Mouse (Mus musculus): ENCODE measurements around the gene Nova2.

DNA sequence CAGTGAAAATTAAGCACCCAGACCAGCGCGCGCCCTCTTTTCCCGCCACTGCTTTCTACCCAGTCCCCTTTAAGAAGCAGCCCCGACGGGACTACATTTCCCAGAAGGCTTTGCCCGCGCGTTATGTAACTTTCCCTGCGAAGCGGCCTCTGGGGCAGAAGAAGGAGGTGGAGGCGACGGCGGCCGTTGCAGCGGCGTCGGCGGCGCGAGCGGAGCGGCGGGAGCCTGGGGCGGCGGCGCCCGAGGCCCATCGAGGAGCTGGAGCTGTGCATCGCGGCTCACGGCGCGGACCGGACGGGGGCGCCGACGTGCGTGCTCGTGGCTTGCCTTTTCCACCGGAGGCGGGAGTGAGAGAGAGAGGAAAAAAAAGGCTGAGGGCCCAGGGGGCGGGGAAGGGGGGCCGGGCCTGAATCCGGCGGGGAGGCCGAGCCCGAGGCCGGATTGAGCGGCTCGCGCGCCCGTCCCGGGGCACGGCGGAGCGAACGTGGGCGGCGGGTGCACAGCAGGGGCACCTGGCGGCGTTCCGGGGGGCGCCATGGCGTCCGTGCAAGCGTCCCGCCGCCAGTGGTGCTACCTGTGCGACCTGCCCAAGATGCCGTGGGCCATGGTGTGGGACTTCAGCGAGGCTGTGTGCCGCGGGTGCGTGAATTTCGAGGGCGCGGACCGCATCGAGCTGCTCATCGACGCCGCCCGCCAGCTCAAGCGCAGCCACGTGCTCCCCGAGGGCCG is 78.4 kb downstream of the Nova2 start, which contains the start of gene Irf2bp1:
- TF ChIP-seq CTCF (IDR thresholded peaks at IDR 0.05; ENCODE audit: insufficient read depth, low read depth, low read length) (no peak), POLR2A (IDR thresholded peaks at IDR 0.05; ENCODE audit: insufficient read depth, low read depth, low read length) (peak; percentile 92)
